Mouse (Mus musculus): ENCODE data around the gene Tex30.

GRCm38 (mm10) chr1:44063439-44063838, 38.8 kb downstream of the Tex30 start:
- TF ChIP-seq POLR2A (IDR thresholded peaks at IDR 0.05; ENCODE audit: insufficient read length, low read depth) (no peak), TCF12 (IDR thresholded peaks at IDR 0.05; ENCODE audit: insufficient read depth, poor library complexity, severe bottlenecking) (no peak), MAX (IDR thresholded peaks at IDR 0.05; ENCODE audit: low read depth) (no peak), CEBPB (IDR thresholded peaks at IDR 0.05; ENCODE audit: insufficient read depth, poor library complexity, severe bottlenecking) (no peak), MYOD1 (IDR thresholded peaks at IDR 0.05; ENCODE audit: control insufficient read depth in 1 of 3, insufficient read length in 2 of 3, low read depth in 2 of 3) (no peak), E2F4 (IDR thresholded peaks at IDR 0.05; ENCODE audit: insufficient read depth) (no peak), POLR2AphosphoS2 (IDR thresholded peaks at IDR 0.05; ENCODE audit: insufficient read length, low read depth) (no peak), MYOG (IDR thresholded peaks at IDR 0.05; ENCODE audit: control insufficient read depth in 1 of 3, insufficient read depth in 1 of 3, insufficient read length in 2 of 3, low read depth in 2 of 3) (no peak), USF1 (IDR thresholded peaks at IDR 0.05; ENCODE audit: low read depth) (no peak), TCF3 (IDR thresholded peaks at IDR 0.05; ENCODE audit: insufficient read length, low read depth) (no peak)

Data from myocyte (in vitro differentiated cells).